24 mouse cellular contexts compared by ENCODE assay signal in the genomic region with DNA sequence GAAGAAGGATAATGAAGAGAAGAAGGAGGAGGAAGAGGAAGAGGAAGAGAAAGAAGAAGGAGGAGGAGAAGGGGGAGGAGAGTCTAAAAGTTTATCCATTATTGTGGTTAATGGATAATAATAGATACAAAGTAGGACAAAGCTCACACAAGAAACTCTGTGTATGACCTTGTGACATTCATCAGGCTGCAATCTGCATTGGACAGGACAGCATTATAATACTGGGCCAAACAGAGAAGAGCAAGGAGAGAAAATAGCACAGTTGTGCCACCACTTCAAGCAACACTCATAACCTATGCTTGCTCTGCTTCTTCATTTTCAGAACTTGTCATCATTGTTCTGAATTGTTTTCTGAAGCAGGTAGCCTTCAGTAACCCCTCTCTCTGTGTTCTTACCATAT.
DNase-seq lines count a peak whose midpoint lies in the region; ATAC-seq and TF ChIP-seq lines count a peak whose summit lies in the region.
"Had no signal": no experiment of that assay in that cellular context is flagged by ENCODE, and none has a peak within 500 bp of the region (broad histone marks: within the 10 kb centered on the region; RNA-seq: fewer than 3 reads in every experiment).

No protein-coding gene starts in this region.

- H3K27ac ChIP-seq in heart, embryonic 11.5 days (ENCODE audit: low read depth, low read length) = no peak overlapping the region
- H3K27ac ChIP-seq in heart, adult 2 months = peak overlapping the region; percentile 15; the same call in 1 of the 2 replicates
- no peak overlapping the region for H3K27ac ChIP-seq in liver, adult 2 months (replicated peaks; ENCODE audit: insufficient read depth, low read depth, low read length)
- H3K27ac ChIP-seq: embryonic facial prominence, embryonic 10.5 days; embryonic facial prominence, embryonic 12.5 days; forebrain, embryonic 13.5 days; forebrain, embryonic 15.5 days had no signal

- H3K27me3 ChIP-seq in heart, embryonic 11.5 days (ENCODE audit: control insufficient read depth, insufficient read depth, low read length) = no peaks in the 10 kb centered on the region
- H3K27me3 ChIP-seq in heart, adult 2 months (ENCODE audit: control insufficient read depth, insufficient read depth, low read length) = no peaks in the 10 kb centered on the region
- H3K27me3 ChIP-seq in liver, adult 2 months (ENCODE audit: control insufficient read depth, insufficient read depth, low read length) = no peaks in the 10 kb centered on the region
- H3K27me3 ChIP-seq: CH12.LX; embryonic facial prominence, embryonic 12.5 days; forebrain, embryonic 15.5 days; Patski had no signal

- 0 out of 2 replicates have a peak, but pooled peaks cover 3% of the 10 kb centered on the region for H3K9me3 ChIP-seq in heart, embryonic 11.5 days (replicated peaks; ENCODE audit: control insufficient read depth, low read length)
- H3K9me3 ChIP-seq: embryonic facial prominence, embryonic 12.5 days had no signal

- no peak overlapping the region for H3K4me2 ChIP-seq in heart, embryonic 11.5 days
- H3K4me2 ChIP-seq: embryonic facial prominence, embryonic 12.5 days; forebrain, embryonic 13.5 days; forebrain, embryonic 15.5 days had no signal

- no peak overlapping the region for H3K4me3 ChIP-seq in heart, embryonic 11.5 days (ENCODE audit: low read depth, low read length)
- H3K4me3 ChIP-seq in heart, adult 2 months = no peak overlapping the region
- H3K4me3 ChIP-seq in liver, adult 2 months (ENCODE audit: insufficient read depth, low read depth, low read length) = no peak overlapping the region
- H3K4me3 ChIP-seq: embryonic facial prominence, embryonic 10.5 days; embryonic facial prominence, embryonic 12.5 days; forebrain, embryonic 13.5 days; forebrain, embryonic 15.5 days had no signal

- no peaks in the 10 kb centered on the region for H3K4me1 ChIP-seq in heart, embryonic 11.5 days (ENCODE audit: control insufficient read depth, insufficient read depth, low read length)
- H3K4me1 ChIP-seq in heart, adult 2 months (ENCODE audit: control insufficient read depth, insufficient read depth, low read length) = no peaks in the 10 kb centered on the region; the same call in 1 of the 2 replicates
- H3K4me1 ChIP-seq in liver, adult 2 months (ENCODE audit: control insufficient read depth, insufficient read depth, low read length) = no peaks in the 10 kb centered on the region; the same call in 1 of the 2 replicates
- H3K4me1 ChIP-seq: embryonic facial prominence, embryonic 10.5 days; embryonic facial prominence, embryonic 12.5 days had no signal

- intact Hi-C loops in heart, adult 2 months (cut with DNase I) = no loop called here

- peak; percentile 76 for DNase-seq in heart, adult 11 months
- DNase-seq in heart, adult 2 months = no peak
- no peak for DNase-seq in heart, postnatal 4 days
- peak; percentile 56 for DNase-seq in liver, adult 2 months (ENCODE audit: extremely low read depth, low read depth, low spot score)
- DNase-seq in liver = no peak
- DNase-seq: adrenal gland, adult 8-10 months; adrenal gland, postnatal 14 days; adrenal gland, postnatal 36 days; B cell, adult 2 months; cerebellum, adult 11-12 months; cerebellum, adult 2 months; cerebellum, adult 9-10 months; cerebellum, postnatal 10 days; cerebellum, postnatal 25 days had no signal

- no peaks in the 10 kb centered on the region for H3K79me2 ChIP-seq in heart, adult 2 months (replicated peaks; ENCODE audit: control insufficient read depth, insufficient read depth, low read length)
- no peaks in the 10 kb centered on the region for H3K79me2 ChIP-seq in liver, adult 2 months (ENCODE audit: control insufficient read depth, insufficient read depth, low read length)

- no peaks in the 10 kb centered on the region for H3K36me3 ChIP-seq in heart, embryonic 11.5 days (ENCODE audit: control insufficient read depth, insufficient read depth, low read length)
- no peaks in the 10 kb centered on the region for H3K36me3 ChIP-seq in heart, adult 2 months (ENCODE audit: control insufficient read depth, insufficient read depth, low read length)
- no peaks in the 10 kb centered on the region for H3K36me3 ChIP-seq in liver, adult 2 months (ENCODE audit: control insufficient read depth, insufficient read depth, low read length)
- H3K36me3 ChIP-seq: embryonic facial prominence, embryonic 10.5 days; embryonic facial prominence, embryonic 12.5 days; forebrain, embryonic 15.5 days; G1E had no signal

- no peak for TF ChIP-seq EP300 in heart, adult 2 months (IDR thresholded peaks at IDR 0.05; ENCODE audit: insufficient read depth, low read depth, low read length)

- TF ChIP-seq POLR2A in heart, adult 2 months (IDR thresholded peaks at IDR 0.05; ENCODE audit: insufficient read depth, low read depth, low read length) = no peak
- TF ChIP-seq POLR2A in liver, adult 2 months (IDR thresholded peaks at IDR 0.05; ENCODE audit: extremely low read depth, insufficient read depth, low read length) = no peak

- TF ChIP-seq CTCF in heart, adult 2 months (IDR thresholded peaks at IDR 0.05) = no peak
- no peak for TF ChIP-seq CTCF in liver, adult 2 months (IDR thresholded peaks at IDR 0.05; ENCODE audit: low read depth, low read length)

- no peak overlapping the region for H3K9ac ChIP-seq in heart, embryonic 11.5 days (ENCODE audit: low read depth, low read length)
- H3K9ac ChIP-seq in heart, adult 2 months (ENCODE audit: low read depth, low read length) = no peak overlapping the region
- no peak overlapping the region for H3K9ac ChIP-seq in liver, adult 2 months (ENCODE audit: low read depth, low read length)
- H3K9ac ChIP-seq: embryonic facial prominence, embryonic 12.5 days; forebrain, embryonic 13.5 days; forebrain, embryonic 15.5 days had no signal

- no peak for ATAC-seq in heart, embryonic 11.5 days (replicated peaks; ENCODE audit: insufficient number of reproducible peaks, low FRiP score, low TSS enrichment)
- ATAC-seq: activated CD4-positive, CD25-positive, alpha-beta regulatory T cell, adult 4 months; CD4-positive, CD25-positive, alpha-beta regulatory T cell, adult 4 months; forebrain, embryonic 13.5 days; forebrain, embryonic 15.5 days; Patski had no signal

Comparison
In these comparisons a context has a peak if more than half of its experiments do, and no peak if none do; other contexts are left out.
1. DNase-seq: peak in heart, adult 11 months (single experiment) and liver, adult 2 months (single experiment); none in heart, adult 2 months (0 of 2), heart, postnatal 4 days (single experiment) and liver (single experiment).